Mouse (Mus musculus) bone marrow, adult 2 months (tissue): ENCODE data around the gene Olfr1387. TPM values are rescaled to one million over a fixed set of nuclear protein-coding genes. Genes with fewer than 3 reads are reported as not detected.
"Not testable (repeated sequence)": the region's sequence is repeated elsewhere in the genome, so short reads cannot be mapped to it uniquely, and the experiment has no call there.

Source experiments
- H3K27ac ChIP-seq: fragments of 200-500 bp; 2 replicates; pipeline ENCODE4 v1.5.1; 2012; ENCODE audit warnings: low read depth, mild to moderate bottlenecking, control low read depth, inconsistent platforms, low read length; ENCODE audit not compliant: control insufficient read depth, poor library complexity, insufficient read depth
- H3K4me1 ChIP-seq: fragments of 200-500 bp; 2 replicates; pipeline ENCODE4 v1.6.1; 2011; ENCODE audit warnings: low read length; ENCODE audit not compliant: control insufficient read depth, insufficient read depth
- H3K4me3 ChIP-seq: fragments of 200-500 bp; replicated peaks from 2 replicates; pipeline ENCODE3; 2011; ENCODE audit warnings: mild to moderate bottlenecking, low read depth, low read length, control low read depth; ENCODE audit not compliant: control insufficient read depth
- POLR2A ChIP-seq: fragments of 200-500 bp; IDR thresholded peaks from 2 replicates; pipeline ENCODE4 v1.6.1; 2011; ENCODE audit warnings: low read depth, mild to moderate bottlenecking, control low read depth, low read length, borderline replicate concordance; ENCODE audit not compliant: control insufficient read depth
- WGBS: fragments of 180-500 bp; shearing (Covaris S2); methylation state at CpG from one replicate; pipeline ENCODE4 v1.1.7; 2018; 5-methylcytosine and 5-hydroxymethylcytosine counted together
- polyA plus RNA-seq: library from polyadenylated mRNA; stranded (reverse); fragments of >200 nt; gene quantifications from 2 replicates; pipeline ENCODE4 v1.2.4, GENCODE M21; 2011; ENCODE audit warnings: low replicate concordance; ENCODE audit not compliant: missing spikeins, insufficient read depth, insufficient read length

Olfr1387 gene
- polyA plus RNA-seq, 1 experiment = not detected

- TF ChIP-seq POLR2A = no peak
- no peaks in the 10 kb centered on the region for H3K4me1 ChIP-seq
- H3K4me3 ChIP-seq = no peak overlapping the region
- WGBS = 56% methylated on average over 4 of the region's 4 CpGs
- H3K27ac ChIP-seq = no peak overlapping the region
Measured at GRCm38 (mm10) chr11:49485973-49486372, 30.8 kb downstream of the Olfr1387 start.

DNA sequence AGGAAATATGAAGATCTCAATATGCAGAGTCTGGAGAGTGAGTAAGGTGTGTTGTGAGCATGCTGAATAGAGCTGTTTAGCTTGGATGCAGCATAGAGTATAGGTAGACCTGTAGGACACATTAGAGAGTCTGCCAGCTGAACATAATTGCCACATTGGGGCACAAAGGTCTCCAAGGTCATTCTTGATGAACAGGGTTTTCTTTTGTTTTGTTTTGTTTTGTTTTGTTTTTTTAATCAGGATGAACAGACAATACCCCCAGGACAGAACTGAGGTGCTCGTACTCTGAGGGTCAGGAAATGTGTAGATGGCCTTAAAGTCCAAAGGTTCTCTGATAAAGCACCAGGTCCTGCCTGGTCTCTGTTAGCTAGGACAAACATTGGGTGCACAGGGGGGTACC, 33.6 kb downstream of the Olfr1387 start, which contains the start of gene Olfr1385:
Gene Olfr1385, plus strand, starts transcription at position 301 of the 400 bp plus-strand sequence.
- H3K4me1 ChIP-seq, H3K27ac ChIP-seq, H3K4me3 ChIP-seq: not testable (repeated sequence)
- WGBS = 78% methylated on average over 1 of the region's 1 CpGs

Other genes starting within 250 kb of the Olfr1387 start
- 37.4 and 63.1 TPM in 2 replicates for gene Mgat1, start 211.2 kb upstream of the Olfr1387 start, polyA plus RNA-seq
- gene Olfr1393, start 177.0 kb upstream of the Olfr1387 start, polyA plus RNA-seq = 0.50 TPM in 1 of 2 replicates, not detected in the other
- gene Olfr1392, start 170.1 kb upstream of the Olfr1387 start, polyA plus RNA-seq = not detected in 2 replicates
- gene Olfr10, start 150.6 kb upstream of the Olfr1387 start, polyA plus RNA-seq = not detected in 2 replicates
- not detected in 2 replicates for gene Olfr1391, start 132.6 kb upstream of the Olfr1387 start, polyA plus RNA-seq
- not detected in 2 replicates for gene Olfr1390, start 120.2 kb upstream of the Olfr1387 start, polyA plus RNA-seq
- not detected in 2 replicates for gene Olfr1389, start 32.3 kb upstream of the Olfr1387 start, polyA plus RNA-seq
- 0.54 and 0.65 TPM in 2 replicates for gene Olfr1388, start 18.7 kb upstream of the Olfr1387 start, polyA plus RNA-seq
- gene Olfr1386, start 9.7 kb downstream of the Olfr1387 start, polyA plus RNA-seq = not detected in 2 replicates
- gene Olfr1385, start 33.7 kb downstream of the Olfr1387 start, polyA plus RNA-seq = 1.1 TPM in 2 replicates
- gene Olfr1384, start 51.4 kb downstream of the Olfr1387 start, polyA plus RNA-seq = not detected in 2 replicates
- not detected in 2 replicates for gene Olfr1383, start 64.3 kb downstream of the Olfr1387 start, polyA plus RNA-seq
- gene Olfr1382, start 72.9 kb downstream of the Olfr1387 start, polyA plus RNA-seq = not detected in 2 replicates
- not detected in 2 replicates for gene Olfr1381, start 88.1 kb downstream of the Olfr1387 start, polyA plus RNA-seq
- not detected in 2 replicates for gene Olfr1380, start 101.5 kb downstream of the Olfr1387 start, polyA plus RNA-seq
- gene Flt4, start 153.9 kb downstream of the Olfr1387 start, polyA plus RNA-seq = 4.3 and 4.9 TPM in 2 replicates
- gene Scgb3a1, start 208.3 kb downstream of the Olfr1387 start, polyA plus RNA-seq = 2.1 TPM in 1 of 2 replicates, not detected in the other